8 mouse cellular contexts compared by ENCODE assay signal in the genomic region with DNA sequence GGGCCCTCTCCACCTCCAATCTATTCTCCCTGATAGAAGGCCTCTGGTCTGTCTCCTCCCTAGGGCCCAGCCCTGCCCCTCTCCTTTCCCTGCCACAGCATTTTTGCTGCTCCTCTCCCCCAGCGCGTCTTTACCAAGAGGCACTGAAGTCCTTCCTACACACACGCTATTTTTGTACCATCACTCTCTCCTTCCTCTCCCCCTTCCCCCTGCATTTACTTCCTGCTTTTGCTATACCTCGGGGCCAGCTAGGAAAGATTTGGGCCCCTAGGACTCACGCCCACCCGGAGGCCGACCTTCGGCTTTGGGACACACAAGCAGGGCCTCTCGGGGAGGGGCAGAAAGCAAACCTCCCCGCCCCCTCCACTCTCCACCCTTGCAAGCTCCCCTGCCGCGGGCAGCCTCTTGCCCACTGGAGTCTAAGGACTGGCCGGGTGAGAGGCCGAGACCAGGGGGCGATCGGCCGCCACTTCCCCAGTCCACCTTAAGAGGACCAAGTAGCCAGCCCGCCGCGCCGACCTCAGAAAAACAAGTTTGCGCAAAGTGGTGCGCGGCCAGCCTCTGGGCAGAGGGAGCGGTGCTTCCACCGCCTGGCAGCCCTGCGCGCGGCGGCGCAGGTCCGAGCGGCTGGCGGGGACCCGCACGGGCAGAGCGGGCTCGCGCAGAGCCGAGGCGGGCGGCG. TPM values are rescaled to one million over a fixed set of nuclear protein-coding genes. Genes with fewer than 3 reads are reported as not detected.
DNase-seq lines count a peak whose midpoint lies in the region; ATAC-seq and TF ChIP-seq lines count a peak whose summit lies in the region.

A gene (plus strand): TSS at position 377 of the 682 bp plus-strand sequence.

- H3K4me1 ChIP-seq in bone marrow, adult 2 months (ENCODE audit: control insufficient read depth, insufficient read depth, low read length): peaks cover 1% of the 10 kb centered on the region; the same call in 1 of the 2 replicates
- peaks cover 31% of the 10 kb centered on the region for H3K4me1 ChIP-seq in embryonic facial prominence, embryonic 13.5 days
- H3K4me1 ChIP-seq in limb, embryonic 10.5 days: peaks cover 36% of the 10 kb centered on the region
- H3K4me1 ChIP-seq in midbrain, embryonic 10.5 days: peaks cover 53% of the 10 kb centered on the region

- peak; percentile 75; the same call in 1 of the 2 replicates for TF ChIP-seq POLR2A in bone marrow, adult 2 months (IDR thresholded peaks at IDR 0.05; ENCODE audit: borderline replicate concordance, control insufficient read depth, low read depth, low read length)

- H3K27me3 ChIP-seq in embryonic facial prominence, embryonic 13.5 days: peaks cover 3% of the 10 kb centered on the region; the same call in 1 of the 2 replicates
- H3K27me3 ChIP-seq in limb, embryonic 10.5 days (ENCODE audit: low read depth, poor library complexity, severe bottlenecking): peaks cover 42% of the 10 kb centered on the region
- peaks cover 21% of the 10 kb centered on the region for H3K27me3 ChIP-seq in midbrain, embryonic 10.5 days (ENCODE audit: low read depth, poor library complexity, severe bottlenecking)

- H3K36me3 ChIP-seq in embryonic facial prominence, embryonic 13.5 days: no peaks in the 10 kb centered on the region
- H3K36me3 ChIP-seq in limb, embryonic 10.5 days: no peaks in the 10 kb centered on the region
- no peaks in the 10 kb centered on the region for H3K36me3 ChIP-seq in midbrain, embryonic 10.5 days

- H3K4me2 ChIP-seq in embryonic facial prominence, embryonic 13.5 days: peak within 1 kb of the TSS; percentile 86

- peak; percentile 99 for DNase-seq in heart, adult 11 months
- DNase-seq in kidney, adult 18-20 months: peak; percentile 82
- peak; percentile 82 for DNase-seq in limb, embryonic 10.5 days (ENCODE audit: low spot score)
- DNase-seq in midbrain, embryonic 10.5 days (ENCODE audit: low spot score): peak; percentile 82
- DNase-seq in skeletal muscle tissue, adult 2 months (ENCODE audit: low read depth, low spot score): peak; percentile 74
- no peak for DNase-seq in T-cell, adult 2 months (ENCODE audit: low spot score)

- TF ChIP-seq CTCF in bone marrow, adult 2 months (IDR thresholded peaks at IDR 0.05; ENCODE audit: control insufficient read depth, insufficient read depth, low read length): no peak

- no peaks in the 10 kb centered on the region for H3K9me3 ChIP-seq in embryonic facial prominence, embryonic 13.5 days
- H3K9me3 ChIP-seq in limb, embryonic 10.5 days (replicated peaks): no peaks in the 10 kb centered on the region
- no peaks in the 10 kb centered on the region for H3K9me3 ChIP-seq in midbrain, embryonic 10.5 days (replicated peaks)

- H3K27ac ChIP-seq in bone marrow, adult 2 months (ENCODE audit: control insufficient read depth, insufficient read depth, low read depth, low read length, poor library complexity): peak within 1 kb of the TSS; percentile 99
- H3K27ac ChIP-seq in embryonic facial prominence, embryonic 13.5 days: peak within 1 kb of the TSS; percentile 93
- peak within 1 kb of the TSS; percentile 92 for H3K27ac ChIP-seq in limb, embryonic 10.5 days
- H3K27ac ChIP-seq in midbrain, embryonic 10.5 days (replicated peaks): peak within 1 kb of the TSS; percentile 94

- under 1% methylated on average over 42 of the region's 43 CpGs for WGBS in bone marrow, adult 2 months
- under 1% methylated on average over 40 of the region's 43 CpGs for WGBS in embryonic facial prominence, embryonic 13.5 days
- WGBS in limb, embryonic 10.5 days: under 1% methylated on average over 43 of the region's 43 CpGs
- under 1% methylated on average over 43 of the region's 43 CpGs for WGBS in midbrain, embryonic 10.5 days

- peak within 1 kb of the TSS; percentile 82 for H3K4me3 ChIP-seq in bone marrow, adult 2 months (replicated peaks; ENCODE audit: control insufficient read depth, low read depth, low read length)
- peak within 1 kb of the TSS; percentile 72 for H3K4me3 ChIP-seq in embryonic facial prominence, embryonic 13.5 days
- H3K4me3 ChIP-seq in limb, embryonic 10.5 days: peak within 1 kb of the TSS; percentile 80
- H3K4me3 ChIP-seq in midbrain, embryonic 10.5 days: peak within 1 kb of the TSS; percentile 78

- peak within 1 kb of the TSS; percentile 88 for H3K9ac ChIP-seq in embryonic facial prominence, embryonic 13.5 days

- peak; percentile 80 for ATAC-seq in embryonic facial prominence, embryonic 13.5 days (ENCODE audit: insufficient number of reproducible peaks, insufficient read depth, low FRiP score, low TSS enrichment, low read depth)

RNA-seq across cellular contexts. Expression of the gene that starts here (rescaled TPM):
- polyA plus RNA-seq in bone marrow, adult 2 months (2011; ENCODE audit: insufficient read depth, insufficient read length, low replicate concordance, missing spikeins): 39.2 and 93.9 TPM in 2 replicates
- 22.0 and 24.1 TPM in 2 replicates for polyA plus RNA-seq in embryonic facial prominence, embryonic 13.5 days (2015; fragmentation: Nextera tagmentation; extraction: Ambion mirVana)
- polyA plus RNA-seq in limb, embryonic 10.5 days (2016; fragmentation: Nextera tagmentation; extraction: Ambion mirVana): 10.6 and 11.5 TPM in 2 replicates
- polyA plus RNA-seq in midbrain, embryonic 10.5 days (2016; fragmentation: Nextera tagmentation; extraction: Ambion mirVana): 15.7 and 16.0 TPM in 2 replicates
